Mouse (Mus musculus) kidney, embryonic 16.5 days (tissue): ENCODE measurements at regions not wholly inside any gene's neighbourhood (a gene's known extent, or its start where the extent isn't known, plus 50 kb on each side); places are given as distances from the start of the nearest gene placed in this dataset.

Source experiments
- ATAC-seq: fragments of 200-750 bp; cut with Nextera tagmentation; 2 replicates; pipeline ENCODE4 v1.8.0; 2017; ENCODE audit warnings: moderate TSS enrichment; ENCODE audit not compliant: low FRiP score, low TSS enrichment
- H3K27ac ChIP-seq: fragments of 300-500 bp; sonication (generic); 2 replicates; pipeline ENCODE4 v1.5.1; 2014; ENCODE audit warnings: low read length
- H3K27me3 ChIP-seq: fragments of 300-500 bp; sonication (generic); 2 replicates; pipeline ENCODE4 v1.6.1; 2014; ENCODE audit warnings: low read length, control low read depth, mixed read lengths; ENCODE audit not compliant: insufficient read depth
- H3K36me3 ChIP-seq: fragments of 300-500 bp; sonication (generic); 2 replicates; pipeline ENCODE4 v1.6.1; 2014; ENCODE audit warnings: low read length, control low read depth, mixed read lengths; ENCODE audit not compliant: insufficient read depth
- H3K4me1 ChIP-seq: fragments of 300-500 bp; sonication (generic); 2 replicates; pipeline ENCODE4 v1.6.1; 2014; ENCODE audit warnings: low read length, control low read depth, mixed read lengths; ENCODE audit not compliant: insufficient read depth
- H3K4me2 ChIP-seq: fragments of 300-500 bp; sonication (generic); replicated peaks from 2 replicates; pipeline ENCODE4 v1.6.1; 2014; ENCODE audit warnings: low read depth, low read length
- H3K4me3 ChIP-seq: fragments of 300-500 bp; sonication (generic); 2 replicates; pipeline ENCODE4 v1.5.1; 2014; ENCODE audit warnings: mild to moderate bottlenecking, low read length
- H3K9ac ChIP-seq: fragments of 300-500 bp; sonication (generic); replicated peaks from 2 replicates; pipeline ENCODE4 v1.6.1; 2014; ENCODE audit warnings: low read length
- H3K9me3 ChIP-seq: fragments of 300-500 bp; sonication (generic); 2 replicates; pipeline ENCODE4 v1.6.1; 2016; ENCODE audit warnings: low read length, control low read depth
- WGBS: fragments of 180-500 bp; shearing (Covaris S2); extraction: QIAGEN DNeasy Blood & Tissue Kit; methylation state at CpG from one replicate; pipeline ENCODE4 v1.1.7; 2014; 5-methylcytosine and 5-hydroxymethylcytosine counted together

- no peak overlapping the region for H3K27ac ChIP-seq
- H3K4me1 ChIP-seq, result no peaks in the 10 kb centered on the region
- H3K4me3 ChIP-seq, result no peak overlapping the region
- H3K27me3 ChIP-seq, result no peaks in the 10 kb centered on the region
- no peak overlapping the region for H3K9ac ChIP-seq
- H3K36me3 ChIP-seq, result no peaks in the 10 kb centered on the region
- H3K4me2 ChIP-seq, result no peak overlapping the region
- ATAC-seq, result no peak
- H3K9me3 ChIP-seq, result no peaks in the 10 kb centered on the region
- WGBS, result 54% methylated on average over 6 of the region's 6 CpGs
These were observed 126.6 kb downstream of the Gm9733 start for GRCm38 (mm10) chr3:15205266-15206229.

- Histone ChIP-seq H3K9me3 (no peaks in the 10 kb centered on the region), H3K4me3 (no peak overlapping the region), H3K4me2 (no peak overlapping the region), H3K9ac (no peak overlapping the region), H3K4me1 (no peaks in the 10 kb centered on the region), H3K36me3 (no peaks in the 10 kb centered on the region), H3K27ac (no peak overlapping the region), H3K27me3 (no peaks in the 10 kb centered on the region)
- 79% methylated on average over 3 of the region's 3 CpGs for WGBS
- ATAC-seq, result no peak
These were observed 119.7 kb downstream of the Gm9733 start for GRCm38 (mm10) chr3:15212357-15212756.

GRCm38 (mm10) chr3:15217591-15217990 lies 114.5 kb downstream of the Gm9733 start:
- Histone ChIP-seq H3K27ac (no peak overlapping the region), H3K4me3 (no peak overlapping the region), H3K9me3 (no peaks in the 10 kb centered on the region), H3K9ac (no peak overlapping the region), H3K27me3 (no peaks in the 10 kb centered on the region), H3K36me3 (no peaks in the 10 kb centered on the region), H3K4me2 (no peak overlapping the region), H3K4me1 (no peaks in the 10 kb centered on the region)
- no peak for ATAC-seq

- 28% methylated on average over 2 of the region's 2 CpGs for WGBS
- no peak overlapping the region for H3K27ac ChIP-seq
- no peak for ATAC-seq
These were observed 112.8 kb downstream of the Gm9733 start for GRCm38 (mm10) chr3:15219275-15219674.

GRCm38 (mm10) chr3:15223266-15223665 lies 108.8 kb downstream of the Gm9733 start:
- 82% methylated on average over 6 of the region's 6 CpGs for WGBS
- H3K27ac ChIP-seq, result no peak overlapping the region
- H3K4me2 ChIP-seq, result no peak overlapping the region
- ATAC-seq, result no peak
- no peaks in the 10 kb centered on the region for H3K27me3 ChIP-seq
- no peaks in the 10 kb centered on the region for H3K9me3 ChIP-seq
- no peaks in the 10 kb centered on the region for H3K4me1 ChIP-seq
- H3K36me3 ChIP-seq, result no peaks in the 10 kb centered on the region
- H3K4me3 ChIP-seq, result no peak overlapping the region
- no peak overlapping the region for H3K9ac ChIP-seq

More at GRCm38 (mm10) chr3:15219275-15219674, 112.8 kb downstream of the Gm9733 start:
- Histone ChIP-seq H3K4me1 (no peaks in the 10 kb centered on the region), H3K9me3 (no peaks in the 10 kb centered on the region), H3K36me3 (no peaks in the 10 kb centered on the region), H3K9ac (no peak overlapping the region), H3K4me2 (no peak overlapping the region), H3K27me3 (no peaks in the 10 kb centered on the region), H3K4me3 (no peak overlapping the region)

GRCm38 (mm10) chr3:15224452-15224851 lies 107.7 kb downstream of the Gm9733 start:
- Histone ChIP-seq H3K36me3 (no peaks in the 10 kb centered on the region), H3K4me2 (no peak overlapping the region), H3K4me1 (no peaks in the 10 kb centered on the region), H3K27ac (no peak overlapping the region), H3K9me3 (no peaks in the 10 kb centered on the region), H3K27me3 (no peaks in the 10 kb centered on the region), H3K4me3 (no peak overlapping the region), H3K9ac (no peak overlapping the region)
- ATAC-seq, result no peak
- 56% methylated on average over 1 of the region's 1 CpGs for WGBS

- Histone ChIP-seq H3K4me1 (no peaks in the 10 kb centered on the region), H3K4me3 (no peak overlapping the region), H3K4me2 (no peak overlapping the region), H3K9me3 (no peaks in the 10 kb centered on the region), H3K36me3 (no peaks in the 10 kb centered on the region), H3K27ac (no peak overlapping the region), H3K9ac (no peak overlapping the region), H3K27me3 (no peaks in the 10 kb centered on the region)
- 88% methylated on average over 2 of the region's 2 CpGs for WGBS
- ATAC-seq, result no peak
These were observed 103.5 kb downstream of the Gm9733 start for GRCm38 (mm10) chr3:15228641-15229040.

- ATAC-seq, result no peak
- Histone ChIP-seq H3K27me3 (no peaks in the 10 kb centered on the region), H3K4me3 (no peak overlapping the region), H3K9ac (no peak overlapping the region), H3K9me3 (no peaks in the 10 kb centered on the region), H3K27ac (no peak overlapping the region), H3K4me1 (no peaks in the 10 kb centered on the region), H3K36me3 (no peaks in the 10 kb centered on the region), H3K4me2 (no peak overlapping the region)
- whole genome bisulfite sequencing, result 76% methylated on average over 6 of the region's 6 CpGs
These were observed 101.9 kb downstream of the Gm9733 start for GRCm38 (mm10) chr3:15230204-15230603.

- Histone ChIP-seq H3K9ac (no peak overlapping the region), H3K4me1 (no peaks in the 10 kb centered on the region), H3K27me3 (no peaks in the 10 kb centered on the region), H3K36me3 (no peaks in the 10 kb centered on the region), H3K9me3 (no peaks in the 10 kb centered on the region), H3K4me3 (no peak overlapping the region), H3K4me2 (no peak overlapping the region), H3K27ac (no peak overlapping the region)
- 69% methylated on average over 3 of the region's 3 CpGs for WGBS
- ATAC-seq, result no peak
These were observed 100.7 kb downstream of the Gm9733 start for GRCm38 (mm10) chr3:15231433-15231832.

GRCm38 (mm10) chr3:15237817-15238432 lies 94.2 kb downstream of the Gm9733 start:
- Histone ChIP-seq H3K4me3 (no peak overlapping the region), H3K4me1 (no peaks in the 10 kb centered on the region), H3K27ac (no peak overlapping the region), H3K9me3 (no peaks in the 10 kb centered on the region), H3K9ac (no peak overlapping the region), H3K27me3 (no peaks in the 10 kb centered on the region), H3K4me2 (no peak overlapping the region), H3K36me3 (no peaks in the 10 kb centered on the region)
- no peak for ATAC-seq
- 79% methylated on average over 5 of the region's 5 CpGs for WGBS
